Mouse (Mus musculus) forebrain, embryonic 11.5 days (tissue): ENCODE data around the gene Tiam1. TPM values are rescaled to one million over a fixed set of nuclear protein-coding genes. Genes with fewer than 3 reads are reported as not detected.

Source experiments
- ATAC-seq: fragments of 200-750 bp; cut with Nextera tagmentation; replicated peaks from 2 replicates; pipeline ENCODE4 v1.8.0; 2017; ENCODE audit warnings: moderate TSS enrichment; ENCODE audit not compliant: low FRiP score
- DNase-seq: peaks from one replicate; pipeline ENCODE4 v3.0.0-alpha.2; 2017; ENCODE audit warnings: low spot score
- H3K27ac ChIP-seq: fragments of 300-500 bp; sonication (generic); 2 replicates; pipeline ENCODE4 v1.5.1; 2014; ENCODE audit warnings: low read depth, low read length
- H3K27me3 ChIP-seq: fragments of 300-500 bp; sonication (generic); 2 replicates; pipeline ENCODE4 v1.6.1; 2014; ENCODE audit warnings: mild to moderate bottlenecking, low read length, mixed read lengths; ENCODE audit not compliant: control insufficient read depth, insufficient read depth
- H3K36me3 ChIP-seq: fragments of 300-500 bp; sonication (generic); 2 replicates; pipeline ENCODE4 v1.6.1; 2014; ENCODE audit warnings: mild to moderate bottlenecking, low read length, moderate library complexity, mixed read lengths; ENCODE audit not compliant: control insufficient read depth, insufficient read depth
- H3K4me1 ChIP-seq: fragments of 300-500 bp; sonication (generic); replicated peaks from 2 replicates; pipeline ENCODE4 v1.6.1; 2014; ENCODE audit warnings: low read length, mixed read lengths; ENCODE audit not compliant: control insufficient read depth, insufficient read depth
- H3K4me2 ChIP-seq: fragments of 300-500 bp; sonication (generic); 2 replicates; pipeline ENCODE4 v1.6.1; 2014; ENCODE audit warnings: low read depth, mild to moderate bottlenecking, low read length, moderate library complexity, mixed read lengths; ENCODE audit not compliant: severe bottlenecking
- H3K4me3 ChIP-seq: fragments of 300-500 bp; sonication (generic); 2 replicates; pipeline ENCODE4 v1.5.1; 2014; ENCODE audit warnings: low read depth, low read length
- H3K9ac ChIP-seq: fragments of 300-500 bp; sonication (generic); 2 replicates; pipeline ENCODE4 v1.6.1; 2014; ENCODE audit warnings: low read length
- H3K9me3 ChIP-seq: fragments of 300-500 bp; sonication (generic); 2 replicates; pipeline ENCODE4 v1.6.1; 2016; ENCODE audit warnings: low read length, mixed read lengths; ENCODE audit not compliant: control insufficient read depth
- WGBS: fragments of 180-500 bp; shearing (Covaris S2); extraction: QIAGEN DNeasy Blood & Tissue Kit; methylation state at CpG from one replicate; pipeline ENCODE4 v1.1.7; 2014; 5-methylcytosine and 5-hydroxymethylcytosine counted together
- polyA plus RNA-seq: library from polyadenylated mRNA; unstranded; fragments of >200 nt; fragmentation: Nextera tagmentation; extraction: Ambion mirVana; gene quantifications from 2 replicates; pipeline ENCODE4 v1.2.1, GENCODE M21; 2014

Gene Tiam1
- polyA plus RNA-seq, 1 experiment from 2014 or later = 30.4 TPM

- Histone ChIP-seq H3K4me2 (no peak overlapping the region), H3K27ac (no peak overlapping the region), H3K4me1 (no peaks in the 10 kb centered on the region), H3K9me3 (no peaks in the 10 kb centered on the region), H3K36me3 (no peaks in the 10 kb centered on the region), H3K27me3 (no peaks in the 10 kb centered on the region), H3K4me3 (no peak overlapping the region), H3K9ac (no peak overlapping the region)
- DNase-seq (no peak), ATAC-seq (peak; percentile 62)
- 33% methylated on average over 10 of the region's 10 CpGs for WGBS
Measured at GRCm38 (mm10) chr16:89831172-89831571, 312.4 kb downstream of the Tiam1 start.

GRCm38 (mm10) chr16:89830221-89830648, 313.3 kb downstream of the Tiam1 start:
- ATAC-seq (no peak; the same call in 1 of the 2 replicates), DNase-seq (no peak)
- Histone ChIP-seq H3K4me2 (no peak overlapping the region), H3K27me3 (no peaks in the 10 kb centered on the region), H3K4me3 (no peak overlapping the region), H3K27ac (no peak overlapping the region), H3K9me3 (no peaks in the 10 kb centered on the region), H3K4me1 (no peaks in the 10 kb centered on the region), H3K36me3 (no peaks in the 10 kb centered on the region), H3K9ac (no peak overlapping the region)
- 88% methylated on average over 15 of the region's 15 CpGs for WGBS

GRCm38 (mm10) chr16:89827496-89828125, 316.0 kb downstream of the Tiam1 start:
- Histone ChIP-seq H3K9me3 (no peaks in the 10 kb centered on the region), H3K4me1 (no peaks in the 10 kb centered on the region), H3K27ac (no peak overlapping the region), H3K4me3 (no peak overlapping the region), H3K4me2 (no peak overlapping the region), H3K27me3 (no peaks in the 10 kb centered on the region), H3K9ac (no peak overlapping the region), H3K36me3 (no peaks in the 10 kb centered on the region)
- no peak for DNase-seq
- 84% methylated on average over 17 of the region's 17 CpGs for WGBS
- no peak for ATAC-seq

- H3K4me1 ChIP-seq = no peaks in the 10 kb centered on the region
- H3K9me3 ChIP-seq = no peaks in the 10 kb centered on the region
- DNase-seq = no peak
- WGBS = 83% methylated on average over 12 of the region's 12 CpGs
- H3K9ac ChIP-seq = no peak overlapping the region
- H3K27me3 ChIP-seq = no peaks in the 10 kb centered on the region
- H3K36me3 ChIP-seq = no peaks in the 10 kb centered on the region
- ATAC-seq = no peak
- no peak overlapping the region for H3K4me2 ChIP-seq
- no peak overlapping the region for H3K27ac ChIP-seq
- no peak overlapping the region for H3K4me3 ChIP-seq
Measured at GRCm38 (mm10) chr16:89825875-89826274, 317.7 kb downstream of the Tiam1 start.

- ATAC-seq = no peak
- no peak overlapping the region for H3K9ac ChIP-seq
- DNase-seq = no peak
- H3K36me3 ChIP-seq = no peaks in the 10 kb centered on the region
- H3K4me2 ChIP-seq = no peak overlapping the region
- no peaks in the 10 kb centered on the region for H3K9me3 ChIP-seq
- no peak overlapping the region for H3K4me3 ChIP-seq
- WGBS = 87% methylated on average over 6 of the region's 6 CpGs
- H3K27ac ChIP-seq = no peak overlapping the region
- H3K4me1 ChIP-seq = peaks cover 2% of the 10 kb centered on the region; the same call in 1 of the 2 replicates
- peaks cover 6% of the 10 kb centered on the region for H3K27me3 ChIP-seq
Measured at GRCm38 (mm10) chr16:89822882-89823281, 320.7 kb downstream of the Tiam1 start.

GRCm38 (mm10) chr16:89818661-89819060, 324.9 kb downstream of the Tiam1 start:
- Histone ChIP-seq H3K27me3 (peaks cover 6% of the 10 kb centered on the region), H3K9me3 (no peaks in the 10 kb centered on the region), H3K27ac (no peak overlapping the region), H3K9ac (no peak overlapping the region), H3K4me2 (peak overlapping the region; percentile 90; the same call in 1 of the 2 replicates), H3K4me3 (no peak overlapping the region), H3K4me1 (peaks cover 16% of the 10 kb centered on the region; the same call in 1 of the 2 replicates), H3K36me3 (no peaks in the 10 kb centered on the region)
- ATAC-seq (no peak), DNase-seq (no peak)
- WGBS = 19% methylated on average over 4 of the region's 4 CpGs

- Histone ChIP-seq H3K36me3 (no peaks in the 10 kb centered on the region), H3K27me3 (peaks cover 6% of the 10 kb centered on the region), H3K4me1 (peaks cover 16% of the 10 kb centered on the region; the same call in 1 of the 2 replicates), H3K9ac (peak overlapping the region; percentile 50), H3K9me3 (no peaks in the 10 kb centered on the region), H3K4me3 (peak overlapping the region; percentile 35), H3K4me2 (peak overlapping the region; percentile 90), H3K27ac (no peak overlapping the region)
- WGBS = 2% methylated on average over 38 of the region's 38 CpGs
- ATAC-seq (peak; percentile 55; the same call in 1 of the 2 replicates), DNase-seq (peak; percentile 63)
Measured at GRCm38 (mm10) chr16:89817861-89818630, 325.5 kb downstream of the Tiam1 start.

- H3K27me3 ChIP-seq = peaks cover 6% of the 10 kb centered on the region
- H3K9me3 ChIP-seq = no peaks in the 10 kb centered on the region
- H3K27ac ChIP-seq = no peak overlapping the region
- no peak for DNase-seq
- peaks cover 16% of the 10 kb centered on the region; the same call in 1 of the 2 replicates for H3K4me1 ChIP-seq
- H3K4me3 ChIP-seq = peak overlapping the region; percentile 35
- 4% methylated on average over 9 of the region's 9 CpGs for WGBS
- peak overlapping the region; percentile 90 for H3K4me2 ChIP-seq
- H3K9ac ChIP-seq = peak overlapping the region; percentile 27; the same call in 1 of the 2 replicates
- no peaks in the 10 kb centered on the region for H3K36me3 ChIP-seq
- no peak; the same call in 1 of the 2 replicates for ATAC-seq
Measured at GRCm38 (mm10) chr16:89817301-89817700, 326.3 kb downstream of the Tiam1 start.
